Mouse (Mus musculus) neural tube, embryonic 13.5 days (tissue): ENCODE data around the gene Cnmd. TPM values are rescaled to one million over a fixed set of nuclear protein-coding genes. Genes with fewer than 3 reads are reported as not detected.

Experiments
- ATAC-seq: fragments of 200-750 bp; cut with Nextera tagmentation; 2 replicates; pipeline ENCODE4 v1.8.0; 2017; ENCODE audit warnings: low read depth, mild to moderate bottlenecking, moderate TSS enrichment, moderate library complexity
- H3K27ac ChIP-seq: fragments of 300-500 bp; sonication (generic); replicated peaks from 2 replicates; pipeline ENCODE4 v1.5.1; 2015; ENCODE audit warnings: moderate library complexity, mild to moderate bottlenecking, inconsistent platforms
- H3K27me3 ChIP-seq: fragments of 300-500 bp; sonication (generic); 2 replicates; pipeline ENCODE4 v1.6.1; 2015; ENCODE audit warnings: mild to moderate bottlenecking, inconsistent platforms
- H3K36me3 ChIP-seq: fragments of 300-500 bp; sonication (generic); 2 replicates; pipeline ENCODE4 v1.6.1; 2015; ENCODE audit warnings: mild to moderate bottlenecking, inconsistent platforms
- H3K4me1 ChIP-seq: fragments of 300-500 bp; sonication (generic); replicated peaks from 2 replicates; pipeline ENCODE4 v1.6.1; 2015; ENCODE audit warnings: inconsistent platforms
- H3K4me2 ChIP-seq: fragments of 300-500 bp; sonication (generic); 2 replicates; pipeline ENCODE4 v1.6.1; 2015; ENCODE audit warnings: inconsistent platforms, mild to moderate bottlenecking, moderate library complexity
- H3K4me3 ChIP-seq: fragments of 300-500 bp; sonication (generic); 2 replicates; pipeline ENCODE4 v1.5.1; 2015; ENCODE audit warnings: mild to moderate bottlenecking, inconsistent platforms
- H3K9ac ChIP-seq: fragments of 300-500 bp; sonication (generic); 2 replicates; pipeline ENCODE4 v1.6.1; 2015; ENCODE audit warnings: moderate library complexity, mild to moderate bottlenecking, inconsistent platforms
- H3K9me3 ChIP-seq: fragments of 300-500 bp; sonication (generic); 2 replicates; pipeline ENCODE4 v1.6.1; 2016; ENCODE audit warnings: inconsistent platforms
- WGBS: fragments of 180-500 bp; shearing (Covaris S2); methylation state at CpG from one replicate; pipeline ENCODE4 v1.1.7; 2015; 5-methylcytosine and 5-hydroxymethylcytosine counted together
- polyA plus RNA-seq: library from polyadenylated mRNA; unstranded; fragments of >200 nt; fragmentation: Nextera tagmentation; extraction: Ambion mirVana; gene quantifications from 2 replicates; pipeline ENCODE4 v1.2.1, GENCODE M21; 2015

The Cnmd gene
- polyA plus RNA-seq, 1 experiment from 2014 or later = 25.6 TPM

DNA sequence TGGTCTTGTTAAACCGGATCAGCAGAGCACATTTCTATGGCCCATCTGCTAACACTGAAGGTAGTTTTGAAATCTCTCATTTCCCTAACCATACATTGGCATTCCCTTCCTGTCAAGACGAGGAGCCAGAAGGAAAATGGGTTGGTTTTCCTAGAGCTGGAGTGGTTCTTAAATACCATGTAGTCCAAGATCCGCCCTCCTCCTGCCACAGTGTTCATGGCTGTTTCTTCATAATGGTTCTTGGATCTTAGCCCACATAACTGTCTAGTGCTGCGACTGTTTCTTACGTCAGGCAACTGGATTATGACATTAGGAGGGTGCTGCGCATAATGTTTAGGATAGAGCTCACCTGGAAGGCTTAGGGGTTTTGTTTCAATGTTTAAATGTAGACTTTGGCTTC is 29.6 kb downstream of the Cnmd start:
- H3K4me2 ChIP-seq = no peak overlapping the region
- no peak overlapping the region for H3K27ac ChIP-seq
- WGBS = 91% methylated on average over 6 of the region's 6 CpGs

DNA sequence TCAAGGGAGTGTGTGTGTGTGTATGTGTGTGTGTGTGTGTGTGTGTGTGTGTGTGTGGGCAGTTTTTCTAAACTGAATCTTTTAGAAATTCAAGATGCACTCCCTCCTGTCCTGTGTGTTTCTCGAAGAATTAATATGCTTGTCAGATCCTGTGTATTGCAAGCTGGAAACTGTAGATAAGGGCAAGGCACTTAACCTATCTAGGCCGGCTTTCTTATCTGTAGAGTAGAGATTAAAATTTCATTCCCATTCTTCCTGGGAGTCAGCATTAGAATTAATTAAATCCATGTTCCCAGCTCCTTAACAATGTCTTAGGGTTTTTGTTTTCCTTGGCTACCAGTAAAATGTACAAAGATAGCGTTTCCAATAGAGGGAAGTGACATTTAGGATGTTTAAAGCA is 40.8 kb downstream of the Cnmd start:
- Histone ChIP-seq H3K27ac (no peak overlapping the region), H3K4me2 (no peak overlapping the region), H3K36me3 (peaks cover 49% of the 10 kb centered on the region), H3K4me1 (no peaks in the 10 kb centered on the region), H3K27me3 (no peaks in the 10 kb centered on the region), H3K4me3 (no peak overlapping the region), H3K9ac (no peak overlapping the region), H3K9me3 (no peaks in the 10 kb centered on the region)
- no peak for ATAC-seq
- WGBS = 87% methylated on average over 3 of the region's 3 CpGs

More for the DNA sequence above, 29.6 kb downstream of the Cnmd start:
- no peak for ATAC-seq
- no peak overlapping the region for H3K4me3 ChIP-seq
- H3K36me3 ChIP-seq = peaks cover 32% of the 10 kb centered on the region
- H3K4me1 ChIP-seq = no peaks in the 10 kb centered on the region
- no peaks in the 10 kb centered on the region for H3K9me3 ChIP-seq
- H3K27me3 ChIP-seq = no peaks in the 10 kb centered on the region
- H3K9ac ChIP-seq = no peak overlapping the region

DNA sequence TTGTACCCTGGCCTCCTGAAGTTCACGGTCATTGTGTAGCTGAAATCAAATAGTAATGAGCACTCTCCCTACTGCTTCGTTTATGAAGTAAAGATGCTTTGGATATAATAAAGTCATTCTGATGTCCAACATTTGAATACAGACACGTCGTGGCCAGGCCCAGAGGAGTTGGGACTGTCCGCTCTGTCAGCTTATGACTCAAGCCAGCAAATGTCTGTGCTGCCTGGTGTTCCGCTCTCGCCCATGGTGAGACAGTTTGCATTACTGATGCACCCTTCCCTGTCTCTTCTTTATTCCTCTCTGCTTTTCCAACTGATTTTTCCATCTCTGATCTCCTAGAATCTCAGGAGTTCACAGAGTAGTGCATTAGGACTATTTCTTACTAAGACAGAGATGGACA is 42.2 kb downstream of the Cnmd start:
- peaks cover 45% of the 10 kb centered on the region for H3K36me3 ChIP-seq
- H3K4me3 ChIP-seq = no peak overlapping the region
- H3K4me2 ChIP-seq = no peak overlapping the region
- H3K9me3 ChIP-seq = no peaks in the 10 kb centered on the region
- H3K9ac ChIP-seq = no peak overlapping the region
- H3K27me3 ChIP-seq = no peaks in the 10 kb centered on the region
- H3K4me1 ChIP-seq = no peaks in the 10 kb centered on the region
- 96% methylated on average over 7 of the region's 7 CpGs for WGBS
- H3K27ac ChIP-seq = no peak overlapping the region
- ATAC-seq = no peak

DNA sequence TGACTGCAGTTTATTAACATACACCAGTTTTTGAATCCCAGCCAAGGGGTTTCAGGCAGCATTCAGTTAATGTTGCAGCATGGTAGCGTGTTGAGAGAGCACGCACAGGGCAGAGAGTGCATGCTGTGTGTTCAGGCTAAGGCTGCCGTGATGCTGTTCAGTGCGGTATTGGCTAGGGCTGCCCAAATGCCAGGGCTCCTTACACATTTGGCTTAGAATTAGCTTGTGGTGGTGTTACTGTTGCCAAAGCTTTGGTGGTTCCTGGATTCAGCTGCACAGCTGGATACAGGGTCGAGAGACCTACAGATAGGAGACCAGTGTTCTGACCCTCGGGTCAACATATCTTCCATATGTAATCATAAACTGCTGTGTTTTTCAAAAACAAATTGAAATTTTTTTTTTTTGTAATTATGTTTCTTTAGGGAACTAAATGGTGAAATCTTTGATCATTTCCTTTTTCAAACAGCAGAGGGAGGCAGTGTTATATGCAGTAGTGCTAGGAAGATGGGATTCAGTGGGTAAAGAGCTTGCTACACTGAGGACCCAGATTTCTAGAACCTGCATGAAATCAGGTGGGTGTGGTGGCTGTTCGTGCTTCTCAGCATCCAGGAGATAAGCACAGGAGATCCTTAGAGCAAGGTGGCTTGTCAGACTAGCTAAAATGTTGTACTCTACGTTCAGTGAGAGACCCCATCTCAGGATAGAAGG is 44.7 kb downstream of the Cnmd start:
- H3K27me3 ChIP-seq = no peaks in the 10 kb centered on the region
- ATAC-seq = peak; percentile 65
- no peak overlapping the region for H3K4me2 ChIP-seq
- H3K4me1 ChIP-seq = no peaks in the 10 kb centered on the region
- H3K27ac ChIP-seq = no peak overlapping the region; the same call in 1 of the 2 replicates
- H3K9ac ChIP-seq = no peak overlapping the region
- no peaks in the 10 kb centered on the region for H3K9me3 ChIP-seq
- 83% methylated on average over 8 of the region's 8 CpGs for WGBS
- H3K4me3 ChIP-seq = no peak overlapping the region
- H3K36me3 ChIP-seq = peaks cover 49% of the 10 kb centered on the region

DNA sequence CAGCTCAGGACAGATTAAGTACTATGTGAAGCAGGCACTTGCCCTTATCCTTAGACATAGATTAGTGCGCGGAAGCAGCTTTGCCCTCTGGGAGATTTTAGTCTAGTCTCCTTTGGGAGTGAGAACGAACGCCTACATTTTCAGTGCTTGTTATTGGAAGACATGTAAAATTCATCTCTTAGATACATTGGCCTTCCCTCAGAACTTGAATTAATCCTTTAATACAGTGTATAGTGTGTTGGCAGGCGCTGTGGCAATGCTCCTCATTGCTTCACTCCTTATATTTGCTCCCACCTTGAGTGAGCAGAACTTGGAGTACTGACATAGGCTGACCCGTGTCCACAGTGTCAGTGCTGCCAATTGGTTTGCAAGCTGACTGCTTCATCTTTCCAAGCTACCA is 53.7 kb downstream of the Cnmd start:
- Histone ChIP-seq H3K36me3 (peaks cover 82% of the 10 kb centered on the region), H3K4me3 (no peak overlapping the region), H3K4me1 (no peaks in the 10 kb centered on the region), H3K9me3 (no peaks in the 10 kb centered on the region), H3K27me3 (no peaks in the 10 kb centered on the region), H3K4me2 (no peak overlapping the region), H3K9ac (no peak overlapping the region), H3K27ac (no peak overlapping the region)
- WGBS = 90% methylated on average over 6 of the region's 6 CpGs
- ATAC-seq = no peak

DNA sequence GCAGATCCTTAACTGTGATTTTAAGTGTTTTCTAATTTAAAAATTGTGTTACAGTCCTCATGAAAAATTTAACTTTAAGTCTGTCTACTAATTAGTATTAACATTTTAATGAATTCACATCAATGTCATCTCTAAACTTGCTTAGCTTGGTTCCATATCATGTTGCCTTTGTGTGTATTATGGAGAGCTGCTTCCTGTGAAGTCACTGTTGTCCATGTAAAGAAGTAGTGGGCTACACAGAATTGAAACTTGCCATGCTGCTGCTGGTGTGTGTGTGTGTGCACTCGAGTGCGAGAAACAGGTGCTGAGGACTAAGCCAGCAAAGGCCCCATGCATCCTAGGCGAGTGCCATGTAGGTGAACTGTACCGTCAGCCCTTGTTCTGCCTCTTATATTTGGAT is 54.6 kb downstream of the Cnmd start:
- Histone ChIP-seq H3K27ac (no peak overlapping the region), H3K4me1 (no peaks in the 10 kb centered on the region), H3K36me3 (peaks cover 81% of the 10 kb centered on the region), H3K9ac (no peak overlapping the region), H3K4me2 (no peak overlapping the region), H3K4me3 (no peak overlapping the region), H3K9me3 (no peaks in the 10 kb centered on the region), H3K27me3 (no peaks in the 10 kb centered on the region)
- no peak for ATAC-seq
- WGBS = 96% methylated on average over 4 of the region's 4 CpGs

DNA sequence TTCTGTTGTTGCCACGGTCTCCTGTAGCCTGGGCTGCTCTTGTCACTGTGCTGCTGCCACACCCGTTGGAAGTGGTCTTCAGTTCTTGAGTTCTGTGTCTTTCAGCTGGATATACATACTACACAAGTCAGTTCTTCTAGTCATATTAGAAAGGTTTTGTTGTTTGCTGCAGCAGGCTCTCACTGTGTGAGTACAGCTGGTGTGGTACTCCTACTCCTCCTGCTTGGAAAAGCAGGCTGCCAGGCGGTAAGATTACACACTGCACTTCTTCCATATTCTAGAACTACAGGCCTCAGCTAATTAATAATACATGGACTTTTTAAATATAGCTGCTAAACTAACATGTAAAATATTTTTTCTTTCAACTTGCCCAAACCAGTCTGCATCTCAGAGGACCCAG is 55.1 kb downstream of the Cnmd start:
- Histone ChIP-seq H3K27ac (no peak overlapping the region), H3K4me3 (no peak overlapping the region), H3K9me3 (no peaks in the 10 kb centered on the region), H3K36me3 (peaks cover 81% of the 10 kb centered on the region), H3K4me1 (no peaks in the 10 kb centered on the region), H3K4me2 (no peak overlapping the region), H3K27me3 (no peaks in the 10 kb centered on the region), H3K9ac (no peak overlapping the region)
- ATAC-seq = no peak
- 94% methylated on average over 3 of the region's 3 CpGs for WGBS

DNA sequence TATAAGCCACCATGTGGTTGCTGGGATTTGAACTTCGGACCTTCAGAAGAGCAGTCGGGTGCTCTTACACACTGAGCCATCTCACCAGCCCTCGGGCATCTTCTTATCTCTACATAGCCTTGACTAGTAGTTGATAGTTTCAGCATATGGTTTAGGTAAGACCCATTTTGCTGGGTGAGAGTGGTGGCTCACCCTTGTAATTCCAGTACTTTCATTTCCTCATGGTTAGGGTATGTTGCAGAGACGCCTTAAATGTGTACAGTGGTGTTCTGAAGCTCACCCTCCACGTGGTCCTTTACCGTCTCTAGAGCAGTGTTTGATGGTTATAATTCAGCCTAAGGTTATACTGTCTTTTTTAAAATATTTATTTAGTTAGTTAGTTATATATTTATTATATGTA is 55.6 kb downstream of the Cnmd start:
- WGBS = 89% methylated on average over 6 of the region's 6 CpGs
- Histone ChIP-seq H3K4me3 (no peak overlapping the region), H3K4me2 (no peak overlapping the region), H3K4me1 (no peaks in the 10 kb centered on the region), H3K9ac (no peak overlapping the region), H3K27ac (no peak overlapping the region), H3K27me3 (no peaks in the 10 kb centered on the region), H3K36me3 (peaks cover 82% of the 10 kb centered on the region), H3K9me3 (no peaks in the 10 kb centered on the region)
- ATAC-seq = no peak

DNA sequence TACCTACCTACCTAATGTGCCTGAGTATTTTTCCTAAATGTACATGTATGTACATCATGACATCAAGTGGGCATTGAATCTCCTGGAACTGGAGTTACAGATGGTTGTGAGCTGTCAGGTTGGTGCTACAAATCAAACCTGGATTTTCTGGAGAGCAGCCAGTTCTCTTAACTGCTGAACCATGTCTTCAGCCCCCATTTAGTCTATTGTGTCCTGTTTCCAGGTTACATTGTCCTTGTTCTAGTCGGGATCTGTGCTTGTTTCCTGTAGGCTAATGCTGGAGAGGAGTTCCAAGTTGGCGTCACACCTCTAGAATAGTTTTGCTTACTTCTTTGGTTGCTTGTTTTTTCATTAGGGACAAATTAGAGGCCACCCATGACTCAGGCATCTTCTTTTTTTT is 56.1 kb downstream of the Cnmd start:
- H3K4me2 ChIP-seq = no peak overlapping the region
- H3K36me3 ChIP-seq = peaks cover 82% of the 10 kb centered on the region
- 84% methylated on average over 2 of the region's 2 CpGs for WGBS
- no peaks in the 10 kb centered on the region for H3K9me3 ChIP-seq
- no peak overlapping the region for H3K27ac ChIP-seq
- ATAC-seq = no peak
- H3K4me3 ChIP-seq = no peak overlapping the region
- H3K9ac ChIP-seq = no peak overlapping the region
- H3K27me3 ChIP-seq = no peaks in the 10 kb centered on the region
- no peaks in the 10 kb centered on the region for H3K4me1 ChIP-seq

DNA sequence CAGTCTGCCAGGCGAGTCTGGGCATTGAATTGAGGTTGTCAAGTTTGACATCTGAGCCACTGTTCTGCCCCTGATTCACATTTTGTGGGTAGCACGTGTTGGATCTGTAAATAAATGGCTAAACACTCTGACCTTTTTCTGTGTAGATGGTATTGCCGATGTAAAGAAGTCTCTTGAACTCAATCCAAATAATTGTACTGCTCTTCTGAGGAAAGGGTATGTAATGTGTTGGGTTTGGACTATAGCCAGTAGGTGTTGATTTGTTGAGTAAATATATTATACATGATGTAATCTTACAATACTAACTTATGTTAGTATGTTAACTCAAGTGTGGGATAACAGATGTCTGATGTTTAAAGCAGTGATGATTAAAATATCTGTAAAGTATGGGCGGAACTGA is 65.4 kb downstream of the Cnmd start:
- H3K27me3 ChIP-seq = no peaks in the 10 kb centered on the region
- no peak for ATAC-seq
- peaks cover 60% of the 10 kb centered on the region for H3K36me3 ChIP-seq
- no peak overlapping the region for H3K9ac ChIP-seq
- H3K9me3 ChIP-seq = no peaks in the 10 kb centered on the region
- H3K27ac ChIP-seq = no peak overlapping the region
- WGBS = 88% methylated on average over 4 of the region's 4 CpGs
- H3K4me1 ChIP-seq = peaks cover 6% of the 10 kb centered on the region; the same call in 1 of the 2 replicates
- no peak overlapping the region for H3K4me3 ChIP-seq
- H3K4me2 ChIP-seq = no peak overlapping the region

DNA sequence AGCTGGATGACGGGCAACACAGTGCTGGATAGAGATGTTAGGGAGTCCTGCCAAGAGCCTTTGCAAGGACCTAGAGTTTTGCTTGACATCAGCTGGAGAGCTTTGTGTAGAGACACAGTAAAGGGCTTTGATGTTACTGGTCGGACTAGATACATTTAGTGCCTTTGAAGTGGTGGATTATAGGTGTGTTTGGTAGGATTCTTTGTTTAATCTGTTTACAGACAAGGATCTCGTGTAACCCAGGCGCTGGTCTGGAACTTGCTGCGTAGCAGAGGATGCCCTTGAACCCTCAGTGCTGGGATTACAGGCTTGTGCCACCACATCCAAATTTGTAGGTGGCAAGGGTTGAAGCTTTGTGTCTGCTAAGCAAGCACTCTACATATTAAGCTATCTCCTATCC is 67.9 kb downstream of the Cnmd start:
- 91% methylated on average over 5 of the region's 5 CpGs for WGBS
- H3K9ac ChIP-seq = no peak overlapping the region
- H3K27ac ChIP-seq = no peak overlapping the region
- H3K36me3 ChIP-seq = peaks cover 42% of the 10 kb centered on the region
- peaks cover 17% of the 10 kb centered on the region for H3K4me1 ChIP-seq
- H3K27me3 ChIP-seq = no peaks in the 10 kb centered on the region
- no peak for ATAC-seq
- H3K4me3 ChIP-seq = no peak overlapping the region
- no peak overlapping the region for H3K4me2 ChIP-seq
- H3K9me3 ChIP-seq = no peaks in the 10 kb centered on the region

DNA sequence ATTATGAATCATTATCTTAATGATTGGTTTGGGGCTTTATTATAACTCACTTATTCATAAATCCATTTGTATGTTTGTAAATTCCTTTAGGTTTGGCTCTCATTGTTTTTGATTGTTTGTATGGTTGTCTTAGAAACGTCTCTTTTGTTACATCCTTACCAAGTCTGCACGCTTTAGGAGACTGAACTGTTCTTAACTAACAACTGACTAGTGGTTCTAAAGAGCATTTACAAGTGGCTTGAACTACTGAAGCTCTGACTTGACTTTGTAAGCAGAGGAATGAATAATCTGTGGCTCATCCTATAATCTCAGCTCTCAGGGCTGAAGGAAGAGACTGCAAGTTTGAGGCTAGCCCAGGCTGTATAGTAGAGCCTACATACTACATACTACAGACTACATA is 70.4 kb downstream of the Cnmd start:
- H3K9me3 ChIP-seq = no peaks in the 10 kb centered on the region
- no peak overlapping the region for H3K9ac ChIP-seq
- H3K4me1 ChIP-seq = peaks cover 32% of the 10 kb centered on the region
- H3K36me3 ChIP-seq = peaks cover 22% of the 10 kb centered on the region
- H3K27ac ChIP-seq = no peak overlapping the region
- no peak overlapping the region for H3K4me3 ChIP-seq
- ATAC-seq = no peak
- no peak overlapping the region for H3K4me2 ChIP-seq
- no peaks in the 10 kb centered on the region for H3K27me3 ChIP-seq
- 90% methylated on average over 2 of the region's 2 CpGs for WGBS

DNA sequence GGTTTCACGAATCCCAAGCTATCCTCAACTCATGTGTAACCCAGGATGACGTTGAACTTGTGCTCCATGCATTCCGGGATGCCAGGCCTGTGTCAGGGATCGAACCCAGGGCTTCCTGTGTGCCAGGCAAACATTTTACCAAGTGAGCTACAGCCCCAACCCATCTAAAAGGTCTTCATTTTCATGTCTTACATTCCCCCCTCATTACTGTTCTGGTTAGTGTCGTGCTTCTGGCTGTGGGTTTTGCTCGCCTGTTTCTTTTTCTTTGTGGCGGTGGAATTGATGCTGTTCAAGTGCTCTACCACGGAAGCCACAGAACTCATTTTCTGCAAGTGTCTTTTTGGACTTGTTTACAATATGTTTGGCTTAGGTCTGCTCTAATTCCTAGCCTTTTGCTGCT is 71.1 kb downstream of the Cnmd start:
- H3K4me2 ChIP-seq = no peak overlapping the region
- no peaks in the 10 kb centered on the region for H3K27me3 ChIP-seq
- no peaks in the 10 kb centered on the region for H3K9me3 ChIP-seq
- peaks cover 15% of the 10 kb centered on the region for H3K36me3 ChIP-seq
- over 99% methylated on average over 8 of the region's 8 CpGs for WGBS
- no peak for ATAC-seq
- no peak overlapping the region for H3K9ac ChIP-seq
- no peak overlapping the region for H3K27ac ChIP-seq
- peaks cover 36% of the 10 kb centered on the region for H3K4me1 ChIP-seq
- H3K4me3 ChIP-seq = no peak overlapping the region
